Mouse (Mus musculus) limb, embryonic 10.5 days (tissue): Measurements from ENCODE around the gene Ppp2r5e. TPM values are rescaled to one million over a fixed set of nuclear protein-coding genes. Genes with fewer than 3 reads are reported as not detected.

Experiments used
- DNase-seq: peaks from one replicate; pipeline ENCODE4 v3.0.0-alpha.2; 2017; ENCODE audit warnings: low spot score
- H3K27ac ChIP-seq: fragments of 300-500 bp; sonication (generic); 2 replicates; pipeline ENCODE4 v1.5.1; 2016; ENCODE audit warnings: mild to moderate bottlenecking
- H3K27me3 ChIP-seq: fragments of 300-500 bp; sonication (generic); 2 replicates; pipeline ENCODE4 v1.6.1; 2016; ENCODE audit warnings: low read depth, mild to moderate bottlenecking; ENCODE audit not compliant: poor library complexity, severe bottlenecking
- H3K36me3 ChIP-seq: fragments of 300-500 bp; sonication (generic); 2 replicates; pipeline ENCODE4 v1.6.1; 2016; ENCODE audit warnings: mild to moderate bottlenecking, moderate library complexity
- H3K4me1 ChIP-seq: fragments of 300-500 bp; sonication (generic); 2 replicates; pipeline ENCODE4 v1.6.1; 2016
- H3K4me3 ChIP-seq: fragments of 300-500 bp; sonication (generic); 2 replicates; pipeline ENCODE4 v1.5.1; 2016; ENCODE audit warnings: mild to moderate bottlenecking, moderate library complexity
- H3K9me3 ChIP-seq: fragments of 300-500 bp; sonication (generic); replicated peaks from 2 replicates; pipeline ENCODE4 v1.6.1; 2016; ENCODE audit warnings: mild to moderate bottlenecking
- WGBS: fragments of 180-500 bp; shearing (Covaris S2); methylation state at CpG from one replicate; pipeline ENCODE4 v1.1.7; 2016; 5-methylcytosine and 5-hydroxymethylcytosine counted together
- polyA plus RNA-seq: library from polyadenylated mRNA; unstranded; fragments of >200 nt; fragmentation: Nextera tagmentation; extraction: Ambion mirVana; gene quantifications from 2 replicates; pipeline ENCODE4 v1.2.1, GENCODE M21; 2016

The Ppp2r5e gene
- polyA plus RNA-seq, 1 experiment from 2014 or later, result 12.7 TPM

DNA sequence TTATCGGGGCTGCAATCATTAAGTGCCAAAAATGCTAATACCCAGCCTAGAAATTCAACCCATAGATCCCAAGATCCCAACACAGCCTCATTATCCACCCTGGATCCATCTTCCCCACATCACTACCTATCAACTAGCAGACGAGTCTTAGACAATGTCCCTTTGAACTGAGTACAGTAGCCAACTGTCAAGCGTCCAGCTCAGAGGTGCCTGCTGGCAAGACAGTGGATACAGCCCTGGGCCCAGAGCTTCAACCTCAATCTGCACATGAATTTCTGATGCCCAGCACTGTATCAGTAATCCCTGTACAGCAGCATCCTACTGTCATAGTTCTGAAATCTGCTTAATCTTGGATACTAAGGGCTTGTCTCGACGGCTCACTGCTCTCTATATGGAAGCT, 30.3 kb downstream of the Ppp2r5e start:
- no peak overlapping the region for H3K4me3 ChIP-seq
- WGBS, result 97% methylated on average over 5 of the region's 5 CpGs

DNA sequence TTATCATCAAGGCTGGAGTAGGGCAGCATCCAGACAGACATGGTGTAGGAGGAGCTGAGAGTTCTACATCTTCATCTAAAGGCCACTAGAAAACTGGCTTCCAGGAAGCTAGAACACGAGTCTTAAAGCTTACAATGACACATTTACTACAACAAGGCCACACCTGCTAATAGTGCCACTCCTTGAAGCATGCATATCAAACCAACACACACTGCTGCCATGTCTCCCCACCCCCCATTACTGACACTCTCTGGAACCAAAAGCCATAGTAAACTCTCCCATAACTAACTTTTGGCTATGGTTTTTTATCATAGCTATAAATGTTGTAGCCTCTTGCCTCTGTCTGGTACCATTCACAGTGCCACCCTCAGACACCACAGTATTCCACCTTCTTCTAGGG, 31.5 kb downstream of the Ppp2r5e start:
- Histone ChIP-seq H3K36me3 (peaks cover 17% of the 10 kb centered on the region), H3K4me3 (no peak overlapping the region), H3K27me3 (no peaks in the 10 kb centered on the region), H3K4me1 (peaks cover 4% of the 10 kb centered on the region; the same call in 1 of the 2 replicates), H3K9me3 (no peaks in the 10 kb centered on the region), H3K27ac (no peak overlapping the region)
- no peak for DNase-seq
- 89% methylated on average over 1 of the region's 1 CpGs for WGBS

More for the DNA sequence above, 30.3 kb downstream of the Ppp2r5e start:
- no peak for DNase-seq
- H3K4me1 ChIP-seq, result peaks cover 4% of the 10 kb centered on the region; the same call in 1 of the 2 replicates
- peaks cover 17% of the 10 kb centered on the region for H3K36me3 ChIP-seq
- H3K27me3 ChIP-seq, result no peaks in the 10 kb centered on the region
- no peaks in the 10 kb centered on the region for H3K9me3 ChIP-seq
- no peak overlapping the region for H3K27ac ChIP-seq

DNA sequence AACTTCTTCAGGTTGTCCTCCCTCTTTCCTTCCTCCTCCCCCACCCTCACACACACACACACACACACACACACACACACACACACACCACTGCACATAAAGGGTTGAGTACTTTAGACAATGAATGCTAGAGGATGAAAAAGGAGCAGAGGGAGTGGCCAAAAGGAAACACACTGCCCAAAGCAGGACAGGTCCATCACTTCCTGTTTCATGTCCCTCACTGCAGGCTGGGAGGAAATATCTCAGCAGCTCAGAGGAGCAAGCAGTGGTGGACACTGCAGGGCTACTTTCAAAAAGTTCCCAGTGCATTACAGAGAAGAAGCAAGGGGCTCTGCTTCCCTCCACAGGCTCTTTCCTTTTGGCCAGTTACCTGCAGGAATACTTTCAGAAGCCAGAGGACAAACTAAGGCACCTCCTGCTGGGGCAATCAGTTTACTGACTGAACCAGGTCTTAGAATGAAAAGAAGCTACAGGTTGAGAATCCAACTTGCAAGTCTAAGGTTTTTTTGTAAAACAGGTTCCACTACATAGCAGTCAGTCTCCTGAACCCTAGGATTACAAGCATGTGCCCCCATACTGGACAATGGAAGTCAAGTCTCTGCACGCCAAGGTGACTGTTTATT, 32.9 kb downstream of the Ppp2r5e start:
- DNase-seq, result no peak
- WGBS, result 81% methylated on average over 1 of the region's 1 CpGs
- no peak overlapping the region for H3K27ac ChIP-seq
- H3K4me3 ChIP-seq, result no peak overlapping the region
- peaks cover 17% of the 10 kb centered on the region for H3K36me3 ChIP-seq
- peaks cover 4% of the 10 kb centered on the region; the same call in 1 of the 2 replicates for H3K4me1 ChIP-seq
- H3K27me3 ChIP-seq, result no peaks in the 10 kb centered on the region
- no peaks in the 10 kb centered on the region for H3K9me3 ChIP-seq

DNA sequence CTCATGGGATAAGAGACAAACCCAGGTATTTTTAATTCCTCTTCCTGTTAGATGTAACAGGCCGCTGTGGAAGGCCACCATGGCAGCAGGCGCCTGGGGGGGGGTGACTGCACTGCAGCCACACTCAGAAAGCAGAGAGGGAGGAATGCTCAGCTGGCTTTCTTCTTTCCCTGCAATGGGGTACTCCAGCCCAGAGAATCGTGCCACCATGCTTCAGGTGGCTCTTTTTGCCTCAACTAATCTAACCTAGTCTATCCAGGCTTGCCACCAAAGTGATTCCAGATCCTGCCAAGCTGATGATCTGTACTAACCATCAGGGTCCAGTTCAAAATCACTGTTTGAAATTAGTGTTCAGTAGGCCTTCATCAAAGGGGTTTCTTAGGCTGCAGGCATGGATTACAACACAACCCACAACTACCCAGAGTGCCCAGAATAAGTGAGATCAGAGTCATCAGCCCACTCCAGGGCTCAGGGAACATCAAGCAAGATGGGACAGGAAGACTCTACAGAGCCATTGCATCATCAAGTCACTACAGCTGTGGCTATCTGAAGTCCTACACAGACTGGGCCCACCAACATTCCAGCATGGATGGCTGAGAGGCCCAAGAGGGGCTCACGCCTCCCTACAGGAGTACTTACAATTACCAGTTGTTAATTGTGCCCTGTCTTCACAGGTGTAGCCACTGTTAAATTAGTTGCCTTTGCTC, 35.2 kb downstream of the Ppp2r5e start:
- H3K27me3 ChIP-seq, result no peaks in the 10 kb centered on the region
- WGBS, result 92% methylated on average over 4 of the region's 4 CpGs
- peaks cover 6% of the 10 kb centered on the region; the same call in 1 of the 2 replicates for H3K4me1 ChIP-seq
- H3K36me3 ChIP-seq, result peaks cover 17% of the 10 kb centered on the region
- DNase-seq, result no peak
- H3K4me3 ChIP-seq, result no peak overlapping the region
- no peak overlapping the region for H3K27ac ChIP-seq
- no peaks in the 10 kb centered on the region for H3K9me3 ChIP-seq

DNA sequence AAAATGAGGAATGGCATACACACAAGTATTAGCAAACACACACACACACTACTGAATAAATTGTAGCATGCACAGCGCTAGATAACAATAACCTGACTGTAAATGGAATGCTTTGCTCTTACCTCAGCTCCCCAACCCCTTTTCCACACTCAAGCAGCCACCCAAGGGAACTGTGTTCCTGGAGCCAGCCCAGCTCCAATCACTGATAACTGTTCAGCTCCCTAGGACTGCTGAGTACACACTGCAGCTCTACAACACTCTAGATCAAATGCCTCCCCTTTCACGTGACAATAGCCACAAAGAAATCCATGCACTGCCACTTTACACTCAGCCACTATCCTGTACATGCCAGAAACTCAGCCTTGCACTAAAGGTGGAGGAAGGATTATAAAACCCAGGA, 36.8 kb downstream of the Ppp2r5e start:
- Histone ChIP-seq H3K4me1 (peaks cover 8% of the 10 kb centered on the region; the same call in 1 of the 2 replicates), H3K9me3 (no peaks in the 10 kb centered on the region)

DNA sequence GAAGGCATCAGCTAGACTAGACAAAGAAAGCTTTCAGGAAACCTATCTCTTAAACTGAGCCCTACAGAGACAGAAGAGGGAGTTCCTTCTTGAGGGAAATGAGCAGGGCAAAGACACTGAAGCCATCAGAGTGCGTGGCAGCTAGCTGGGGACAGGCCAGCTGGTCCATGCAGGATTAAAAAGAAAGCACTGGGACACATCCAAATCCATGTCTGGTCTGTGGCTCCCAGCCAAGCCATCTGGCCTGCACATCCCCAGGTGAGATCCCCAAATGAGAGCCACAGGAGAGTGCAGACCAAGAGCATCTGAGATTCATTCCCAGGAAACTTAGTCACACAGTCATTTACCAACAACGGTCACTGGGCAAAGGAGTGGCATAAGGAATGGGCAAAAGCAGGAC, 38.2 kb downstream of the Ppp2r5e start:
- Histone ChIP-seq H3K9me3 (no peaks in the 10 kb centered on the region), H3K27me3 (no peaks in the 10 kb centered on the region), H3K4me1 (peaks cover 8% of the 10 kb centered on the region; the same call in 1 of the 2 replicates), H3K4me3 (no peak overlapping the region), H3K36me3 (0 out of 2 replicates have a peak, but pooled peaks cover 2% of the 10 kb centered on the region), H3K27ac (no peak overlapping the region)
- 91% methylated on average over 2 of the region's 2 CpGs for WGBS
- no peak for DNase-seq

More for the DNA sequence above, 36.8 kb downstream of the Ppp2r5e start:
- H3K4me3 ChIP-seq, result no peak overlapping the region
- DNase-seq, result no peak
- whole genome bisulfite sequencing, result 83% methylated on average over 2 of the region's 2 CpGs
- H3K36me3 ChIP-seq, result 0 out of 2 replicates have a peak, but pooled peaks cover 10% of the 10 kb centered on the region
- H3K27ac ChIP-seq, result no peak overlapping the region
- H3K27me3 ChIP-seq, result no peaks in the 10 kb centered on the region

DNA sequence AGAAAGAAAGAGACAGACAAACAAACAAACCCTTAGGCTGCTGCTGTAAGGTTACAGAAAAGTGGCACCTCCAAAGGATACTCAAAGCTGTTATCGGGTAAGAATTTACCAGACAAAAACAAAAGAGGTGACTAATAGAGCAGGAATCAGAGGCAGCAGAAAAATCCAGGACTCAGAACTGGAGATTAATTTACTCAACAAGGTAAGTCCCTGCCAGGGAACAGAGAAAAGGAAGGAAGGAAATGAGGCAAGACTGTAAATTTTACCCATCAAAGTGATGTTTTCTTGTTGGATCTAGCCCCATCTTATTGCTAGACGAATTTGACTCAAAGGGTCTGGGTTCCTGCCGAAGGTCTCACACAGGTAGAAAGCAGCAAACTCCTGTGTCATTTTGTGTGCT, 41.0 kb downstream of the Ppp2r5e start:
- 82% methylated on average over 3 of the region's 3 CpGs for WGBS
- Histone ChIP-seq H3K36me3 (0 out of 2 replicates have a peak, but pooled peaks cover 2% of the 10 kb centered on the region), H3K4me3 (no peak overlapping the region), H3K9me3 (no peaks in the 10 kb centered on the region), H3K27me3 (no peaks in the 10 kb centered on the region), H3K27ac (no peak overlapping the region), H3K4me1 (0 out of 2 replicates have a peak, but pooled peaks cover 4% of the 10 kb centered on the region)
- no peak for DNase-seq

DNA sequence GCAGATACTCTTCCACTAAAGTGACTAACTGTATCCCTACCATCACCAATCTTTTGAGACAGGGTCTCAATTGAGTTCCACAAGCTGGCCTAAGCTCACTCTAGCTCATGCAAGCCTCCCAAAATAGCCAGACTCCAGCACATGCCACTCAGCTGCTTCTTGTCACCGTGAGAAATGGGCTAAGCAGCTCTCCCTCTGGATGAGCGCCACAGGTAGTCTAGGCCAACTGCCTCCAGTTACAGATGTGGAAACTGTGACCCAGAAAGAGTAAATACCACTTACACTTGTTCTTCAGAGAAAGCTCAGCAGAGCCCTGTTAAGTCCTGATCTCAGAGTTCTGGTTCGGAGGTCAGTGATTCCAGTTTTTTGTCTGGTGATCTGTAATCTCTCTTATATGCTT, 43.7 kb downstream of the Ppp2r5e start:
- no peak overlapping the region for H3K4me3 ChIP-seq
- H3K36me3 ChIP-seq, result no peaks in the 10 kb centered on the region
- H3K27me3 ChIP-seq, result no peaks in the 10 kb centered on the region
- no peaks in the 10 kb centered on the region for H3K9me3 ChIP-seq
- no peak overlapping the region for H3K27ac ChIP-seq
- 93% methylated on average over 3 of the region's 3 CpGs for WGBS
- DNase-seq, result no peak
- H3K4me1 ChIP-seq, result 0 out of 2 replicates have a peak, but pooled peaks cover 4% of the 10 kb centered on the region

DNA sequence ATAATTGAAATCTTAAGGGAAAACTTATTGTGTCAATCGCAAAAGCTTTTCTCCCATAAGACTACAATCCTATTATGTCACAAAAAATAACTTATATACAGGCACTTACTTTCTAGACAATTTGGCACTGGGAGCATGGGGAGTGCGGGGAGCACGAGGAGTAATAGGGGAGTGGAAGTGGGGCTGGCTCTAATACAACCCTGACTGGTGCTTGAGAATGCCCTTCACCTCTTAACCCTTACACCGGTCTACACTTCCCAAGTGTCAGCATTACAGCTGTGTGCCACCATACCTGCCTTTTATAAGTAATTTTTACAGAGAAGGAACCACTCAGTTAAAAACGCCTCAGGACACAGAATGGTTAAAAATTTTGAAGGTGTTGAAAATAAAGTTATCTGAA, 44.4 kb downstream of the Ppp2r5e start:
- no peaks in the 10 kb centered on the region for H3K27me3 ChIP-seq
- H3K4me3 ChIP-seq, result no peak overlapping the region
- 0 out of 2 replicates have a peak, but pooled peaks cover 4% of the 10 kb centered on the region for H3K4me1 ChIP-seq
- H3K9me3 ChIP-seq, result no peaks in the 10 kb centered on the region
- H3K36me3 ChIP-seq, result no peaks in the 10 kb centered on the region
- H3K27ac ChIP-seq, result no peak overlapping the region
- 91% methylated on average over 5 of the region's 5 CpGs for WGBS
- no peak for DNase-seq

DNA sequence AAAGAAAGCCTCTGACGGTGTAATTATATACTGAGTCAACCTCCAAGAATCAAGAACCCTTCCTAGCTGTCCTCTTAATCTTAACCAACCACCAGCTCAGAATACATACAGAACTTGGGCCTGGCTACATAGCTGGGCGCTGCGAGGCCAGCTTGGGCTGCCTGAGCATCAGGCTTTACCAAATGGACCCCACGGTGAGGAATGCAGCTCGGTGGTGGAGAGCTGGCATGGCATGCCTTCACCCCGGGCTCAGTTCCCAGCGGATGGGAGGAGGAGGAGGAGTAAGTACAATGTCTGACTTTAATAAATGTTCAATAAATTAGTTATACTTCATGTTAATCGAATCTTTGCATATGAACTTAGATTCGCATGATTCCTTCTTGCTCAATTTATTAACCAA, 47.0 kb downstream of the Ppp2r5e start:
- no peaks in the 10 kb centered on the region for H3K9me3 ChIP-seq
- no peak for DNase-seq
- H3K4me3 ChIP-seq, result no peak overlapping the region
- H3K4me1 ChIP-seq, result peaks cover 4% of the 10 kb centered on the region; the same call in 1 of the 2 replicates
- no peak overlapping the region for H3K27ac ChIP-seq
- H3K36me3 ChIP-seq, result no peaks in the 10 kb centered on the region
- WGBS, result 88% methylated on average over 9 of the region's 9 CpGs
- H3K27me3 ChIP-seq, result no peaks in the 10 kb centered on the region

DNA sequence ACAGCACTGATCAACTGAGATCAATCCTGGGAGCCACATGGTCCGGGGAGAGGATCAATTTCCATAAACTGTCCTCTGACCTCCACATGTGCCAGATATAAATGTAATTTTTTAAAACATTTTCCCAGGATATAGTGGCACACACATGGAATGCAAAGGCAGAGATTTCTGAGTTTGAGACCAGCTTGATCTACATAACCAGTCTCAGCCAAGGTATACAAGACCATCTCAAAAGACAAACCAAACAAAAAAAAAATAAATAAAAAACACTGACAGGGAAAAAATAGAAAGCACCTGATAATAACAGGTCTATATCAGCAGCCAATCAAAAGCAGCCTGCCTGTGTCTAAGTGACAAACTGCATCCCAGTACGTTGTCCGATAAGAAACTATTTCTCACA, 48.9 kb downstream of the Ppp2r5e start:
- Histone ChIP-seq H3K27ac (no peak overlapping the region), H3K36me3 (no peaks in the 10 kb centered on the region), H3K27me3 (no peaks in the 10 kb centered on the region), H3K9me3 (no peaks in the 10 kb centered on the region), H3K4me3 (no peak overlapping the region), H3K4me1 (peaks cover 8% of the 10 kb centered on the region; the same call in 1 of the 2 replicates)
- no peak for DNase-seq
- 89% methylated on average over 3 of the region's 3 CpGs for WGBS

DNA sequence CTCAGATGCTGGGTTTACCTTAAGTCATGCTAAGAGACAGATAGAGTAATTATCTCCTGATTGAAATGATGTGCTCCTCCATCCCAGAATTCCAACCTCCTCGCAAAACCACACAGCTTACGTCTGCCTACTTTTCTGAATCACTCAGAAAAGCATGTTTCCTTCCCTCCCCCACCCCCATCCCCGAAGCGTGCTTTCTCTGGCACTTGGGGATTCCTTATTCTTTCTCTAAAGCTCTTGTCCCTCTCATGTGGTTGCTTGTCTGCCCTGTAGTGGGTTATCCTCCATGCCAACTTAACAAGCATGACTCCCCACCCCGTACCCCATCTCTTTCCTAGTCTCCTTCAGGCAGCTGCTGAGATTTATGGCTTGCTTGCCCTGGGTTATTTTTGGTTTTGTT, 49.8 kb downstream of the Ppp2r5e start:
- no peaks in the 10 kb centered on the region for H3K36me3 ChIP-seq
- WGBS, result 91% methylated on average over 5 of the region's 5 CpGs
- peaks cover 8% of the 10 kb centered on the region; the same call in 1 of the 2 replicates for H3K4me1 ChIP-seq
- no peak for DNase-seq
- no peak overlapping the region for H3K4me3 ChIP-seq
- no peaks in the 10 kb centered on the region for H3K27me3 ChIP-seq
- H3K9me3 ChIP-seq, result no peaks in the 10 kb centered on the region
- H3K27ac ChIP-seq, result no peak overlapping the region

DNA sequence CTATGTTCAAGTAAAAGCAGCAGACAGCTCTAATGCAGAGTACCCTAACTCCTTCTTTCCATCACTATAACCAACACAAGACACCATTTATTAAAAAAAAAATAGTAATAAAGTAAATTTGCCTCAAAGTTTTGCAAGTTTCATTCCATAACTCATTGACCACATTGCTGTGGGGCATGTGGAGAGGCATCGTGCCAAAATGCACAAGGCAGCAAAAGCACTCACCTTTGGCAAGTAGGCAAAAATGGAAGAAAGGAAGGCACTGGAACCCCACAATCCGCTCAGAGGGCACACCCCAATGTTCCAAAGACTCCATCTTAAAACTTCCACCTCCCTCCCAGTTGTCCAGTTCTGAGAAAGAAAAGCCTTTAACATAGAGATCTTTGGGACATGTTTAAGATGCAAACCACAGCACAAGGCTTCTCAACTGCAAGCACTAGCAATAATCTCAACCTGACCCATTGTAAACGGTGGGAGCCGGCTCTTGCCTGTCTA, 50.6 kb downstream of the Ppp2r5e start:
- H3K27me3 ChIP-seq, result no peaks in the 10 kb centered on the region
- no peaks in the 10 kb centered on the region for H3K9me3 ChIP-seq
- H3K36me3 ChIP-seq, result no peaks in the 10 kb centered on the region
- H3K27ac ChIP-seq, result no peak overlapping the region
- WGBS, result 92% methylated on average over 4 of the region's 4 CpGs
- no peak overlapping the region for H3K4me3 ChIP-seq
- H3K4me1 ChIP-seq, result peaks cover 13% of the 10 kb centered on the region
- DNase-seq, result no peak
